ENCODE assay signal across 20 mouse cellular contexts in genomic region chr9:28686942-28687611, GRCm38 (mm10).
DNase-seq lines count a peak whose midpoint lies in the region; ATAC-seq and TF ChIP-seq lines count a peak whose summit lies in the region.
"Had no signal": no experiment of that assay in that cellular context is flagged by ENCODE, and none has a peak within 500 bp of the region (broad histone marks: within the 10 kb centered on the region; RNA-seq: fewer than 3 reads in every experiment).

No protein-coding gene starts in this region.

- peak; percentile 9 for DNase-seq in embryo, embryonic 11 days
- no peak for DNase-seq in embryo, embryonic 10 days (ENCODE audit: low spot score)
- DNase-seq in left cerebral cortex, adult 2 months (ENCODE audit: extremely low spot score in 1 of 2, low spot score in 2 of 2), result no peak
- no peak for DNase-seq in left cerebral cortex, postnatal 14 days (ENCODE audit: low spot score in 2 of 2)
- no peak for DNase-seq in neural tube, embryonic 10.5 days (ENCODE audit: extremely low spot score, low spot score)
- DNase-seq in kidney, adult 18-20 months, result no peak
- DNase-seq: adrenal gland, postnatal 25 days; cerebellum, adult 11-12 months; kidney, adult 9 months; kidney, postnatal 25 days; lung, postnatal 10 days; right cerebral cortex, postnatal 4 days; thymus, adult 2 months had no signal

- intact Hi-C loops in left cerebral cortex, adult 2 months (cut with DNase I), result no loop called here
- intact Hi-C loops in left cerebral cortex, postnatal 14 days (cut with DNase I), result no loop called here

- H3K27ac ChIP-seq in left cerebral cortex, adult 2 months, result no peak overlapping the region
- H3K27ac ChIP-seq in neural tube, embryonic 13.5 days (replicated peaks), result no peak overlapping the region
- H3K27ac ChIP-seq: forebrain, embryonic 13.5 days; heart, embryonic 10.5 days; limb, embryonic 15.5 days; liver, embryonic 15.5 days had no signal

- ATAC-seq in neural tube, embryonic 13.5 days (ENCODE audit: low read depth), result peak; percentile 71
- ATAC-seq: forebrain, embryonic 13.5 days; midbrain, embryonic 16.5 days had no signal

- H3K9me3 ChIP-seq in neural tube, embryonic 13.5 days, result no peaks in the 10 kb centered on the region
- H3K9me3 ChIP-seq: forebrain, embryonic 13.5 days; heart, embryonic 10.5 days; limb, embryonic 15.5 days; liver, embryonic 15.5 days had no signal

- no peak overlapping the region for H3K4me3 ChIP-seq in left cerebral cortex, adult 2 months
- no peak overlapping the region for H3K4me3 ChIP-seq in neural tube, embryonic 13.5 days
- H3K4me3 ChIP-seq: forebrain, embryonic 13.5 days; heart, embryonic 10.5 days; limb, embryonic 15.5 days; liver, embryonic 15.5 days had no signal

- H3K27me3 ChIP-seq in neural tube, embryonic 13.5 days, result no peaks in the 10 kb centered on the region
- H3K27me3 ChIP-seq: CH12.LX; forebrain, embryonic 13.5 days; limb, embryonic 15.5 days; liver, embryonic 15.5 days had no signal

- H3K9ac ChIP-seq in neural tube, embryonic 13.5 days, result no peak overlapping the region
- H3K9ac ChIP-seq: forebrain, embryonic 13.5 days; limb, embryonic 15.5 days; liver, embryonic 15.5 days had no signal

- no peaks in the 10 kb centered on the region for H3K36me3 ChIP-seq in neural tube, embryonic 13.5 days
- H3K36me3 ChIP-seq: heart, embryonic 10.5 days; limb, embryonic 15.5 days; liver, embryonic 15.5 days had no signal

- peak; percentile 3; the same call in 1 of the 2 replicates for TF ChIP-seq CTCF in left cerebral cortex, adult 2 months (IDR thresholded peaks at IDR 0.05)

- H3K4me2 ChIP-seq in neural tube, embryonic 13.5 days, result no peak overlapping the region
- H3K4me2 ChIP-seq: forebrain, embryonic 13.5 days; limb, embryonic 15.5 days; liver, embryonic 15.5 days had no signal

- 31% methylated on average over 7 of the region's 7 CpGs for WGBS in neural tube, embryonic 13.5 days

- peaks cover 9% of the 10 kb centered on the region; the same call in 1 of the 2 replicates for H3K4me1 ChIP-seq in neural tube, embryonic 13.5 days (replicated peaks)
- H3K4me1 ChIP-seq: heart, embryonic 10.5 days; limb, embryonic 15.5 days; liver, embryonic 15.5 days had no signal
